Mouse (Mus musculus) limb, embryonic 12.5 days (tissue): ENCODE measurements at regions not wholly inside any gene's neighbourhood (a gene's known extent, or its start where the extent isn't known, plus 50 kb on each side); places are given as distances from the start of the nearest gene placed in this dataset.

Source experiments
- ATAC-seq: fragments of 200-750 bp; cut with Nextera tagmentation; 2 replicates; pipeline ENCODE4 v1.8.0; 2017; ENCODE audit warnings: low read depth, moderate TSS enrichment; ENCODE audit not compliant: insufficient number of reproducible peaks, insufficient read depth, low FRiP score, low TSS enrichment
- H3K27ac ChIP-seq: fragments of 300-500 bp; sonication (generic); 2 replicates; pipeline ENCODE4 v1.5.1; 2016; ENCODE audit warnings: mild to moderate bottlenecking, moderate library complexity
- H3K27me3 ChIP-seq: fragments of 300-500 bp; sonication (generic); 2 replicates; pipeline ENCODE4 v1.6.1; 2016; ENCODE audit warnings: mild to moderate bottlenecking, moderate library complexity
- H3K36me3 ChIP-seq: fragments of 300-500 bp; sonication (generic); 2 replicates; pipeline ENCODE4 v1.6.1; 2016; ENCODE audit warnings: mild to moderate bottlenecking, moderate library complexity
- H3K4me1 ChIP-seq: fragments of 300-500 bp; sonication (generic); replicated peaks from 2 replicates; pipeline ENCODE4 v1.6.1; 2016
- H3K4me2 ChIP-seq: fragments of 300-500 bp; sonication (generic); 2 replicates; pipeline ENCODE4 v1.6.1; 2016; ENCODE audit warnings: mild to moderate bottlenecking, moderate library complexity
- H3K4me3 ChIP-seq: fragments of 300-500 bp; sonication (generic); replicated peaks from 2 replicates; pipeline ENCODE4 v1.5.1; 2016; ENCODE audit warnings: mild to moderate bottlenecking
- H3K9ac ChIP-seq: fragments of 300-500 bp; sonication (generic); replicated peaks from 2 replicates; pipeline ENCODE4 v1.6.1; 2016; ENCODE audit warnings: mild to moderate bottlenecking, moderate library complexity
- H3K9me3 ChIP-seq: fragments of 300-500 bp; sonication (generic); 2 replicates; pipeline ENCODE4 v1.6.1; 2016; ENCODE audit warnings: mild to moderate bottlenecking, moderate library complexity
- WGBS: fragments of 180-500 bp; shearing (Covaris S2); methylation state at CpG from one replicate; pipeline ENCODE4 v1.1.7; 2016; 5-methylcytosine and 5-hydroxymethylcytosine counted together

DNA sequence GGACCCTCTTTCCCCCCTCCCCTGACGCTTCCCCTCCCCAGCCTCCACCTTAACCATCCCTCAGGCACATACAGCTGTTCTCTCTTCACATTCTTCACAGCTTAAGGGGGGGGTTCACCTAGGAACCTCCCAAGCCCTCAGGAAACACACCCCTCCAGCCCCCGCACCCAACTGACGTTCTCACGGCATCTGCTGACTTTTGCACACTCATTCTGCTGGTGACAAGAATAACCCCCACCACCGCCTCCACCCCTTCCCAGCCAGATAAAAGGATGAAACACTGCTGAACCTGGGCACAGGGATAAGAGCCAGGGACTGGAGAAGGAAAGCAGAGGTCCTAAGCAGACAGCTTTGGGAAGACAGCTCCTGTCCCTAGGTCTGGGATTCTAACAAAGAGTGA is 73.2 kb upstream of the Nectin1 start:
- Histone ChIP-seq H3K27me3 (0 out of 2 replicates have a peak, but pooled peaks cover 4% of the 10 kb centered on the region), H3K27ac (no peak overlapping the region), H3K9ac (no peak overlapping the region), H3K4me3 (no peak overlapping the region), H3K36me3 (no peaks in the 10 kb centered on the region), H3K4me2 (no peak overlapping the region), H3K9me3 (no peaks in the 10 kb centered on the region), H3K4me1 (peaks cover 5% of the 10 kb centered on the region)
- 68% methylated on average over 5 of the region's 5 CpGs for WGBS
- ATAC-seq, result no peak

DNA sequence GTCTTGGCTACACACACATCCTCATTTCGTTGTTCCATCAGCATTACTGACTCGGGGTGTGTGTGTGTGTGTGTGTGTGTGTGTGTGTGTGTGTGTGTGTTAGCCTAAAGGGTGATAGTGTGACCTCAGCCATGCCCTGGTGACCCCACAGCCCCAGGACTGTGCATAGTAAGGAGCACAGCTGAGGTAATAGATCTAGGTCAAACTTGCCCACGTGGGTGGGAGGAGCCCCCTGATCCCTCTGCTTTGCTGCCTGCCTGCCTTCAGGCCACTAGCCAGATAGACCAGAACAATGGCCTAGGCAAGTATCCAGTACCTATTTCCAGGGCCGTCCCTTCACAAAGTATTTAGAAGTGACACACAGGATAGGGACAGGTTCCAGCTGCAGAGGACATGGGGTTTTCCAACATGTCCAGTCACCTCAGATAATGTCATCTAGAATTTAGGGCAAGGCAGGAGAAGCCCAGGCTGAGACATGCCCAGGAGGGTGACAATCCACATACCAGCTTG is 70.6 kb upstream of the Nectin1 start:
- Histone ChIP-seq H3K9ac (no peak overlapping the region), H3K36me3 (no peaks in the 10 kb centered on the region), H3K4me1 (peaks cover 5% of the 10 kb centered on the region), H3K27ac (no peak overlapping the region), H3K4me2 (no peak overlapping the region), H3K4me3 (no peak overlapping the region), H3K27me3 (no peaks in the 10 kb centered on the region), H3K9me3 (no peaks in the 10 kb centered on the region)
- ATAC-seq, result no peak
- 43% methylated on average over 4 of the region's 4 CpGs for WGBS

DNA sequence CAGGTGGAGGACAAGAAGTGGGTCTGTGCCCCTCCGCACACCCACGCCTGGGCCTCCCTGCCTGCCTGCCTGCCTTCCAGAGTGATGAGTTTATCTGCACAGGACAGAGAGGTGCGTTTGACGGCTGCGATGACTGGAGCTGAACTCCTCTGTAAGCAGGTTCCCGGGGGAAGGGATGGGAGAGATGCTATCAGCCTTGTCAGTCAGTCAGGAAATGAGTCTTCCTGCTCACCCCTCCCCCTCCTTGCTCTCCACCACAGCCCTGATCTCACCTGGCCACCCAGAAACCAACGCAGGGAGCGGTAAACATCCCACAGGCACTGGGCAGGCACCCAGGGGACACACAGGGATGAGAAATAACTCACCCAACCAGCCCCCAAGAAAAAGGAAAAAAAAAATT is 69.5 kb upstream of the Nectin1 start:
- H3K4me2 ChIP-seq, result no peak overlapping the region
- H3K9ac ChIP-seq, result no peak overlapping the region
- no peak overlapping the region for H3K27ac ChIP-seq
- WGBS, result 51% methylated on average over 8 of the region's 8 CpGs
- H3K36me3 ChIP-seq, result no peaks in the 10 kb centered on the region
- ATAC-seq, result no peak
- peaks cover 5% of the 10 kb centered on the region for H3K4me1 ChIP-seq
- no peak overlapping the region for H3K4me3 ChIP-seq
- peaks cover 9% of the 10 kb centered on the region for H3K27me3 ChIP-seq
- no peaks in the 10 kb centered on the region for H3K9me3 ChIP-seq

DNA sequence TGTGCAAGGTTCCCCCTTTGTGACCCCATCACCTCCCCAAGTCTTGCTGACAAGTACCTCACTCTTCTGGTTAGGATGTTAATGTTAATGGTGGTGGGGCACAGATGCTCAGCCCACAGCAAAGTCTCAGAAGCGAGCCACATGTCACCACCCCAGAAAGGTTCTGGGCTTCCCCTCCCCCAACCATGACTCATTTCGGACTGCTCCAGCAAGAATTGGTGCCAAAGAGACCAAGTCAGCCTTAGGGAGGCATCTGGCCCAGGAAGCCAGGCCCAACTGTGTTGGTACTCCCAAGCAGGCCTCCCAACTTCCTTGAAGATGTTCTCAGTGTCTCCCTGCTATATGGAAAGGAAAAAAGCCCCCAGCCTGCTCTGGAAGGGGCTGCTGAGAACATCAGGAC is 67.8 kb upstream of the Nectin1 start:
- no peaks in the 10 kb centered on the region for H3K36me3 ChIP-seq
- H3K4me3 ChIP-seq, result no peak overlapping the region
- no peaks in the 10 kb centered on the region for H3K9me3 ChIP-seq
- no peaks in the 10 kb centered on the region; the same call in 1 of the 2 replicates for H3K4me1 ChIP-seq
- peaks cover 14% of the 10 kb centered on the region for H3K27me3 ChIP-seq
- no peak overlapping the region for H3K4me2 ChIP-seq
- WGBS, result 72% methylated on average over 2 of the region's 2 CpGs
- no peak for ATAC-seq
- no peak overlapping the region for H3K27ac ChIP-seq
- H3K9ac ChIP-seq, result no peak overlapping the region

DNA sequence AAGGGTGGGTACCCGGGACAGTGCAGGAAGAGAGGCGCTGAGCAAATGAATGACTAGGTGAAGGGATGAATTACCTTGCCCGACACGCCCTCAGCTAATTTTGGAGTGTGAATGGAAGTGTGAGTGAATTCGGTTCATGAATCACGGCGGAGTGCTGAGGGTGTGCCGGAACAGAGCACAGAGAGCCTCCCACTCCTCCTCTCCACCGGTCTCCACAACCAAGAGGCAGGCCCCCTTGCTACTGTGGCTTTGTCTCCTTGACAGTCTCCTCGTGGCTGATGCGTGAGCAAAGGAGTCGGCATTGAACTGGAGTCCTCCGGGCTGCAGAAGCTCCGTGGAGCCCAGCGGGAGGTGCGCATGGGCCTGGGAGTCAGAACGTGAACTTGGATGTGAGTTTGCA is 64.5 kb upstream of the Nectin1 start:
- H3K4me3 ChIP-seq, result no peak overlapping the region
- 45% methylated on average over 17 of the region's 17 CpGs for WGBS
- no peak overlapping the region for H3K4me2 ChIP-seq
- ATAC-seq, result no peak
- no peaks in the 10 kb centered on the region for H3K9me3 ChIP-seq
- no peak overlapping the region for H3K27ac ChIP-seq
- no peaks in the 10 kb centered on the region; the same call in 1 of the 2 replicates for H3K4me1 ChIP-seq
- no peak overlapping the region for H3K9ac ChIP-seq
- H3K36me3 ChIP-seq, result no peaks in the 10 kb centered on the region
- H3K27me3 ChIP-seq, result peaks cover 14% of the 10 kb centered on the region

DNA sequence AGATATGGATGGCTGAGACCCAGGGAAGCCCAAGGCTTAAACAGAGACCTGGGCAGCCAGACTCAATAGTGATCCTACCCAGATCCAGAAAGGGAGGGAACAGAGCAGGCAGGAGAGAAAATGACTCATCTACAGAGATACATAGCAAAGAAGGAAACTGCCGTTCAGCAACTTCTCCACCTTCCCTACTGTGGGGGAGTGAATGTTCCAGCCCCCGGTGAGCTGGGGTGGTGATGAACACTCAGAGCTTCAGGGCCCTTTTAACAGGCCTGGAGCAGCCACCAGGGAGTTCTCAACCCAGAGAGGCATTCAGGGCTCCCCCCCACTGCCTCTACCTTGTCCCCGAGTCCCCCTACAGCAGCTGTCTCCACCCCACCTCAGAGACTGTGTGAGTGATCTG is 62.5 kb upstream of the Nectin1 start:
- H3K9me3 ChIP-seq, result no peaks in the 10 kb centered on the region
- 74% methylated on average over 3 of the region's 3 CpGs for WGBS
- no peak overlapping the region for H3K27ac ChIP-seq
- H3K4me2 ChIP-seq, result no peak overlapping the region
- H3K27me3 ChIP-seq, result peaks cover 14% of the 10 kb centered on the region
- ATAC-seq, result no peak
- no peak overlapping the region for H3K4me3 ChIP-seq
- no peaks in the 10 kb centered on the region; the same call in 1 of the 2 replicates for H3K4me1 ChIP-seq
- no peaks in the 10 kb centered on the region for H3K36me3 ChIP-seq
- no peak overlapping the region for H3K9ac ChIP-seq

DNA sequence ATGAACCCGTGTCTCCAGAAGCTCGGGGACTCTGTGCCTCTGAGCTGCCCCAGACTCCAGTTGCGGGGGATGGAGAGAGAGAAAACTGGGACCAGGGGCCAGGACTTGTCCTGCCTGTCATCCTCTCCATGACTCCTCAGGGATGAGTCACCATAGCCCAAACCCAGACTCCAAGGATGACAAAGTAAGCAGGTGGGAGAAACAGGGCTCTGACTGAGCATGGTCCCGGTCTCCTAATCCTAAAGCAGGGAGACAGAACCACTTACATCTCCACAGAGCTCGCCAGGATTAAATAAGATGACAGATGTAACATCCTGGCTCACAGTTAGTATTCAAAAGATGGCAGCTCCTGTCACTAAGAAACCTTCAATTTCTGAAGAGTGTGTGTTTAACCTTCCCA is 61.7 kb upstream of the Nectin1 start:
- H3K4me1 ChIP-seq, result no peaks in the 10 kb centered on the region; the same call in 1 of the 2 replicates
- H3K36me3 ChIP-seq, result no peaks in the 10 kb centered on the region
- WGBS, result 81% methylated on average over 5 of the region's 5 CpGs
- H3K27me3 ChIP-seq, result peaks cover 14% of the 10 kb centered on the region
- no peak overlapping the region for H3K4me3 ChIP-seq
- H3K4me2 ChIP-seq, result no peak overlapping the region
- no peaks in the 10 kb centered on the region for H3K9me3 ChIP-seq
- no peak for ATAC-seq
- H3K27ac ChIP-seq, result no peak overlapping the region
- H3K9ac ChIP-seq, result no peak overlapping the region

DNA sequence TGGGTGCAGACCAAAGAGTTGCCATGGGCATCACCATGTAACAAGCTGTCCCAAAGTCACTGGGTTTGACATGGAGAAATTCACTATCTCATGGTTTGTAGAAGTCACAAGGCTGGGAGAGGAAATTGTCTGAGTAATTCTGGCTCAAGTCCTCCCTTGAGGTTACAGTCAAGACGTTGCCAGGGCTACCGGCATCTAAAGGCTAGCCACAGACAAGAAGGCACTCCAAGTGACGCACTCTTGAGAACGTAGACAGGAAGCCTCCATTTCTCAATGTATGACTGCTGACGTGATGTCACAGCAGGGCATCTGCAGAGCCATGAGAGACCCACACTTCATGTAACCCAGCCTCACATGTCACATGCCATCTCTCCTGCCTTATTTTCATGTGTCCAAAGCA is 59.2 kb upstream of the Nectin1 start:
- Histone ChIP-seq H3K9ac (no peak overlapping the region), H3K4me2 (no peak overlapping the region), H3K4me3 (no peak overlapping the region), H3K9me3 (no peaks in the 10 kb centered on the region), H3K27me3 (peaks cover 3% of the 10 kb centered on the region; the same call in 1 of the 2 replicates), H3K27ac (no peak overlapping the region), H3K36me3 (no peaks in the 10 kb centered on the region), H3K4me1 (no peaks in the 10 kb centered on the region; the same call in 1 of the 2 replicates)
- ATAC-seq, result no peak
- WGBS, result 83% methylated on average over 5 of the region's 5 CpGs

DNA sequence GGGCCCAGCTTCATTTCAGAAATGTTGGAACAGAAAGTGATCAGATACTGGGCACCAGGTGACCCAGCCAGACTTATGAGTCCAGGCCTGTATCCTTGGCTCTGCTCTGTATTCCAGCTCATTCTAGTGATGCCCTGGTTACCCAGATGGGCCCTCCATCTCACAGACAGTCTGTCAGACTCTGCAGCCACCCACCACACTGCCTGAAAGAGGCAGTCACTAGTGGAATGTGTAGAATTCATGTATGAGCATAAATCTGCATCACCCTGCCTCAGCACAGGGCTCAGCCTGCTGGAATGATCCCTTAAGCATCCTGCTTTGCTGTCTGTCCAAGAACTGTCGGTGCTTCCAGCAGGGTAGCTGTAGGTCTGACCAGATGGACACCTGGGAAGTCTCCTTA is 51.8 kb upstream of the Nectin1 start:
- H3K4me3 ChIP-seq, result no peak overlapping the region
- no peak overlapping the region for H3K9ac ChIP-seq
- 87% methylated on average over 1 of the region's 1 CpGs for WGBS
- no peaks in the 10 kb centered on the region for H3K27me3 ChIP-seq
- H3K4me2 ChIP-seq, result no peak overlapping the region
- no peaks in the 10 kb centered on the region for H3K9me3 ChIP-seq
- no peaks in the 10 kb centered on the region for H3K36me3 ChIP-seq
- no peak overlapping the region for H3K27ac ChIP-seq
- H3K4me1 ChIP-seq, result no peaks in the 10 kb centered on the region
- ATAC-seq, result no peak

DNA sequence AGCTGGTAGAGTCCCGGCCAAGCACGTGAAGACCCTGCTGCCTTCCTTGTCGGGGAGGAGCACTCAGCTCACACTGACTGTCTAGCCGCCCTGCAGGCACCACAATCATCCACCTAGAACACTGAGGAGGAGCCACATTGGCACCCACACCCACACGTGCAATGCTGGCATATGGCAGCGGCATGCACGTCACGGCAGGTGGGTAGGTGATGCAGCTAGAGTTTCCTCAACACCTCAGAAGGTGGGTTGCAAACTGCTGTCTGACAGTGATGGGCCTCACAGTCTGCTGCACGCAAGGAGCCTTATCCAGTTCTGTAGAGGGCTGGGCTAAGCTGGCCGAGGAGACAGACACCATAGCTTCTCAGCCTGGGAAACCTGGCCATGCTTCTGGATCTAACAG is 51.2 kb upstream of the Nectin1 start:
- Histone ChIP-seq H3K4me2 (no peak overlapping the region), H3K4me3 (no peak overlapping the region), H3K9ac (no peak overlapping the region), H3K4me1 (no peaks in the 10 kb centered on the region), H3K36me3 (no peaks in the 10 kb centered on the region), H3K27me3 (no peaks in the 10 kb centered on the region), H3K27ac (no peak overlapping the region), H3K9me3 (no peaks in the 10 kb centered on the region)
- ATAC-seq, result no peak
- 76% methylated on average over 10 of the region's 10 CpGs for WGBS
